Mouse (Mus musculus) thymus, postnatal 36 days (tissue): ENCODE results near the gene Olfr1312.
"Not testable (repeated sequence)": the region's sequence is repeated elsewhere in the genome, so short reads cannot be mapped to it uniquely, and the experiment has no call there.

Source experiments
- DNase-seq, 2 experiments: peaks; one replicate each; pipeline ENCODE4 v3.0.0; 2022; ENCODE audit warnings: mixed read lengths in 2 of 2

Olfr1312 gene

GRCm38 (mm10) chr2:112050138-112050537, at the start of gene Olfr1312:
Olfr1312 (minus strand) TSS chr2:112050238.
- DNase-seq: no peak

DNA sequence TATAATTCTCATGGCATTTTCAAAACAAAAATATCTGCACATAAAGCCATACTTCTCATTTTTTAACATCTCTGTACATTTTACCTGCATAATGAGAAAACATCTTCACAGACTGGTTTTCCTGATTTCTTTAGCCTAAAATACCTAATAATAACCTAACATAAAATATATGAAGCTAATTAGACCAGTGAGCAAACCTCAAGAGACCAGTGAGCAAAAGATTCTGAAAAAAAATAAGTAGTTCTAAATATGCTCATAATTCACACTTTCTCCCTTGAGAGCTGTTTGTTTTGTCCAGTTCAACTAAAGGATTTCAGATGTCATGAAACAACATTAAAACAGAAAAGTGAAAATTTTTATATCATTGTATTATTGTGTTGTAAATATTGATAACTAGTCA, 46.6 kb upstream of the Olfr1312 start, which contains the start of gene Olfr1314:
TSS of gene Olfr1314 (minus strand) at position 101 of the 400 bp plus-strand sequence.
- DNase-seq: no peak

GRCm38 (mm10) chr2:112077743-112078142, 27.7 kb upstream of the Olfr1312 start, which contains the start of gene Olfr1313:
Olfr1313 (minus strand) TSS chr2:112077843.
- no peak for DNase-seq

DNA sequence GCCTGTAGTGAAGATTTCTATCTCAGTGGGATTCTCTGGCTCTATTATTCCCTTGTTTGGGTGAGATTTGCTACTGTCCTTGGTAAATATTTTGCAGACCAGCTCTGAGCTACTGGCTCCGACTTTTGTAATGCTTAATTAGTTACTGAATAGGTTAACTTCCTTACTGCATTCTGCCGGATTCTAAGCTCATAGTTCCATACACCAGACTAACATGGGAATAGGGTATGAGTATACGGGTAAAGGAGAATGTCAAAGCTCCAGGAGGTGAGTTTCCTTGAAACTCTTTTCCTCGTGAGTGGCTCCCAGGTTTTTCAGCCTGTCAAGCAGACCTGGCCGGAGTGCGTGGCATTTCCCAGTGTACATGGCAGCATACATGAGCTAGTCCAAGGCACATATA, 23.1 kb downstream of the Olfr1312 start:
- not testable (repeated sequence) for DNase-seq

DNA sequence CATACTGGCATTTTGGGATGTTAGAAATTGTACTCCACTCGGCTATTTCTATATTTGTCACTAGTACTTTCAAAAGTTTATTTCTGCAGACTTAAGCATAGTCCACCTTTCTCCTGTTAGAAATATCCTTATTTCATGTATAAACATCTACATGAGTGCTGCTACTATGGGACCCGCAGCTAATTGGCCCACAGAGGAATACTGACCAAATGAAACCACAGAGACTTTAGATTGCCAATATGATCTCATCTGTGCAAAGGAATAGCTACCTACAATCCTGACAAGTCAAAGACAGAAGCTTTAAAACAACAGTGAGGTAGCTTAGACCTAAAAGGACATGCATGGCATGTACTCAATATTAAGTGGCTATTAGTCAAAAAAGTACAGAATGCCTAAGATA, 25.7 kb downstream of the Olfr1312 start, which contains the start of gene Olfr1311:
TSS of gene Olfr1311 (minus strand) at position 101 of the 400 bp plus-strand sequence.
- no peak for DNase-seq

DNA sequence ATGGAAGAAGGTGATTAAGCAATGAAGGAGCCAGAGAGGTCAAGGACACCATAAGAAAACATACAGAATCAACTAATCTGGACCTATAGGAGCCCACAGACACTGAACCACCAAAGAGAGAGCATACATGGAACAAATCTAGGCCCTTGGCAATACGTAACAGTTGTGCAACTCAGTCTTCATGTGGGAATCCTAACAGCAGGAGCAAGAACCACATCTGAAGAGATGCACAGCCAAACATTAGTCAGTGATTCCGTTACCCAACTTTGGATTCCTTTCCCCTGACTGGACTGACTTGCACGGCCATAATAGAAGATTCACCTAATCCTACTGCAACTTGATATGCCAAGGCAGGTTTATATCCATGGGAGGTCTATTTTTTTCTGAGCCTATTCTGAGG, 35.1 kb downstream of the Olfr1312 start:
- no peak for DNase-seq

GRCm38 (mm10) chr2:112012608-112013007, 37.4 kb downstream of the Olfr1312 start, which contains the start of gene Olfr1310:
Olfr1310 (minus strand) TSS chr2:112012708.
- DNase-seq: no peak

DNA sequence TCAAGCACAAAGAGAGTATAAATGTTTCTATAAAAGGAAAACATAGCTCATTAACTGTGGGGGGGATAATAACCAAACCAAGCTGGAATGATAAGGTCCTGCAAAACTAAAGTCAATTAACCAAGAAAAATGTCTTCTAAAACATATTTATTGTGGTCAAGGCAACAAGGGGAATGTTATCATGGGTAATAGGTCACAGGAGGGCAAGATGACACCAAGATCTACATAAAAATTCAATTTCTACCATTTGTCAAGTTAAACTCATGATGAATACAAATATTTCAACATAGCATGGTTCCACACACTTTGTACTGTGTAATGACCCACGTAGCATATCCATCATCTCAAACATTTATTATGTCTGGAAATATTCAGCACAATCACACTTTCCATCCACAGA, 59.9 kb downstream of the Olfr1312 start, which contains the start of gene Olfr1309:
TSS of gene Olfr1309 (minus strand) at position 101 of the 400 bp plus-strand sequence.
- DNase-seq: no peak
